Mouse (Mus musculus) olfactory bulb, adult 2 months (tissue): ENCODE measurements around the gene Zhx3.

Experiments
- CTCF ChIP-seq: fragments of 200-500 bp; IDR thresholded peaks from 2 replicates; pipeline ENCODE4 v1.5.1; 2012; ENCODE audit warnings: low read depth, mild to moderate bottlenecking, low read length, moderate library complexity; ENCODE audit not compliant: insufficient read depth
- POLR2A ChIP-seq: fragments of 200-500 bp; IDR thresholded peaks from 2 replicates; pipeline ENCODE4 v1.6.1; 2012; ENCODE audit warnings: mild to moderate bottlenecking, low read depth, low read length, moderate library complexity; ENCODE audit not compliant: insufficient read depth

DNA sequence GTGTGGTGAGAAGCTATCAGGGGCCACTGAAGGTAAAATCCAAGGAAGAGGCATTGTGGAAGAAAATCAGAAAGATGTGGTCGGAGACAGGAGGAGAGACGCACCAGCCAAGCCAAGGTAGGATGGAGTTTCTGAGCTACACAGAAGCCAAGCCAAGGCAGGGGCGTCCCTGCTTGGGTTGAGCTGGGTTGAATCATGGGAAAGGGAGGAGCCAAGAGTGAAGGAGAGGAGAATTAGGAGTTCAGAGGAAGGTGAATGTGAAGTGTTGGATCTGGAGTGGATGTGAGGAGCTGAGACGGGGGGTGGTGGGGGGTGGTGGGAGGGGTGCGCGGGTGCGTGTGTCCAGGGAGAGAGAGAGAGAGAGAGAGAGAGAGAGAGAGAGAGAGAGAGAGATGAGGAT, 48.5 kb upstream of the Zhx3 start:
- no peak for TF ChIP-seq CTCF
- no peak for TF ChIP-seq POLR2A
